Mouse (Mus musculus): ENCODE measurements at regions not wholly inside any gene's neighbourhood (a gene's known extent, or its start where the extent isn't known, plus 50 kb on each side); places are given as distances from the start of the nearest gene placed in this dataset.
"Not testable (repeated sequence)": the region's sequence is repeated elsewhere in the genome, so short reads cannot be mapped to it uniquely, and the experiment has no call there.

DNA sequence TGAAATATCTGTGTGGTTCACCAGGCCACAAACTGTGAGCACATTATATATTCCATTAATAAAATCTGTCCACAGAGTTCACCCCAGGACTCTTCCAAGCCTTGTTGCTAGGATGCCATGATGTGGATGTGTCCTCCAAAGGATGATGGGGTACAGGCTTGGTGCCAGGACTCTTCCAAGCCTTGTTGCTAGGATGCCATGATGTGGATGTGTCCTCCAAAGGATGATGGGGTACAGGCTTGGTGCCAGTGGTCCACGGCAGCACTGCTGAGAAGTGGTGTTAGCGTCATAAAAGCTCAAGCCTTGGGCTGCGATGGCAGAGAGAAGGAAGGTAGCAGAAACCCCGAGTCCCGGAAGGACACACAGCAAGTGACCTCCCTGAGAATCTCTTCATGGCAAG lies 153.4 kb downstream of the Srek1 start:
- DNase-seq (ENCODE audit: low spot score), result not testable (repeated sequence)

DNA sequence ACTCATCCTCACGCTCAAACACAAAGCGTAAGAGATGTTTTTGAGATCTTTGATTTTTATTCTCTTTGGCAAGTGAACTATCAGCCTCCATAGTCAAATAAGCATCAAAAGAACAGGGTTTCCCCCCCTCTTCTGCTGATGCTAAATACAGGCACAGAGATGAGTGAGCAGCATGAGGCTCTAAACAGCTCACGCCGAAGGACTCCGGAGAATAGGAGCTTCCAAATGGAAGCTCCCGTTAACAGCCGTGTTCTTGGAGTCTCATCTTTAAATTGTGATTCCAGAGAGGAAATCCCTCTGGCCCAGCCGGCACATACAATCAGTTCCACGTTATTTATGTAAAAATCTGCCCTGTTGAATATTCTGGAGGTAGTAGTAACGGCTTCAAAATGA lies 161.1 kb downstream of the Srek1 start:
- DNase-seq (ENCODE audit: low spot score), result no peak

DNA sequence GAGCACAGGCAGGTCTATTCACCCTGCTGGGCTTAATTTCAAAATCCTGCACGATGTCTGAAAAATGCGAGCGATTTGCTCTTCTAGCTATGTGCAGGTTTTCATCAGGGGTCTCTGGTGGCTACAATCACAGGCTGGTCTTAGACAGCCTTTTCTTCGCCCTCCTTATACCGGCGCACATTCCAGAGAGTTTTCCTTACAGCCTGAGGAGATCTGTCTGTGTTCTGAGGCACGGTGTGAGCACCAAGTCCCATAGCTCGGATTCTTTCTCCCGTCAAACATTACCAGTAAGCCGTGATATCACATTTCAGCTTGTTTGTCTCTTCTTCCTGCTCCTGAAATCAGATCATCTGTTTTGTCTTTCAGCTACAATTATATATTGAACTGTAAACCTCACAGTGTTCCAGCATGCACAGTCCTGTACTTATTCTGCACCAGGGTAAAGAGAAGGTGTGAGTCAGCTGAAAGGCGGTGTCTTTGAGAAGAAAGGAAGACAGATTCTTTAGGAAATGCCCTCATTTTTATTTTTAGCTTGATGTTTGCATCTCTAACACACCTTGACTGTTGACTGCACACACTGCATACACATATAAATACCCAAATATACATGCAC lies 161.6 kb downstream of the Srek1 start:
- DNase-seq (ENCODE audit: low spot score), result no peak

DNA sequence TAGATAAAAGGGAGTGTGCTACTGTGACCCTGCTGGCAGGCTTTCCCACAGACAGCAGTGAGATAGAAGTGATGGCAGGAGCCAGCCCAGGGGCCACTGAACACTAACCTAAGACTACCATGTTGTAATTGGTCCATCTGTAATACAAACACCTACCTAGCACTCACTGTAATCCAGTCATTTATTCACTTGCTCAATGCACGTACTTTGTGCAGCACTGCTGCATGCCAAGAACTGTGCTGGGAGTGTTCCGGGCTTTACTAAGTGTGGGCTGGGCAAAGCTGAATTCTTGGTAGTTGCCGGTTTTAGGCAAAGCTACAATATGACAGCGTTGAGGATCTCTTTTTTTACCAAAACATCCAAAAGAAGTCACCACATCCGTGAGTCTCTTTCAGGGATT lies 172.1 kb downstream of the Srek1 start:
- no peak for DNase-seq (ENCODE audit: low spot score)

DNA sequence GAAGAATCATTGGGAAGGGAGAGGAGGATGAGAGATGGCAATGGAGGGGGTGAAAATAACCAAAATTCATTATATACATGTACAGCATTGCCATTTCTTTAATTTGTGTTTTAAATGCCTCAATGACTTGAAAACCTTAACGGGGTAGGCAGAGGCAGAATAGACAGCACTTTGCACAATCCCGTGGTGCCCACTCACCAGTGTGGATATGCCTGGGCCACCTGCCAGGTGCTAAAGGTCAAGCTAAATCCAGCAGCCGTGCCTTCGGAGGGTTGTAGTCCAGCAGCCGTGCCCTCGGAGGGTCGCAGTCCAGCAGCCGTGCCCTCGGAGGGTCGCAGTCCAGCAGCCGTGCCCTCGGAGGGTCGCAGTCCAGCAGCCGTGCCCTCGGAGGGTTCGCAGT lies 182.0 kb downstream of the Srek1 start:
- DNase-seq (ENCODE audit: low spot score), result no peak

DNA sequence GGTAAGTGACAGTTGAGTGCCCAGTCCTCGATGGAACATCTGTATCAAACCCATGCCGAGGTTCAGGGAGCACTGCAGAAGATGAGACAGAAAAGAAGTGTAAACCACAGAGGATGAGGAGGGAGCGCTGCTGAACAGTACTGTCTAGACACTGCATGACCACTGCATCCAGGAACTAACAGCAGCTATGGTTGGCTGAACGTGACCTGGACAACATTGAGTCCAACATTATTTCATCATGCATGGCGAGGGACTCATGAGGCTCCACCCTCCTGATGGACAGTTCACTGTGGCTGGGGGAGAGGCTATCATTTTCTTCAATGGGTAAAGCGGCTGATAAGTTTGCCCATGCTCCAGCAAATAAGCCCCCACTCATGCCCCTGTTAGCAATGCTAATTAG lies 182.5 kb downstream of the Srek1 start:
- DNase-seq (ENCODE audit: low spot score), result no peak

DNA sequence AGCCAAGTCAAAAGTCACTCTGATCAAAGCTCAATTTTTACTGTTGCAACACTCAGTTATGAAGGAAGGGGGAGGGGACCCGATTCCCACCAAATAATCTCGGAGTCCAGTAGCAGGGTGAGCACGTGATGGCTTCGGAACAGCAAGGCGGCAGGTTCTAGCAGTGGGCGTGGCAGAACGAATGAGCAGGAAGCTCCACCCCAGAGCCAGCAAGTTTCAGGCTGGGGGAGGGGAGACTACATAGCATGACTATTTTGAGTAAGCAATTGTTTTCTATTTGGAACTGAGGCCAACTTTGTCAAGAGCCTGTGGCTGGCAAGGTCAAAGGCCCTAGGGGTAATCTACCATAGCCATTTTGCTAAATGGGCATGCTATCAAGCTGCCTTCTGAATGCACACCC lies 183.0 kb downstream of the Srek1 start:
- DNase-seq (ENCODE audit: low spot score), result not testable (repeated sequence)

DNA sequence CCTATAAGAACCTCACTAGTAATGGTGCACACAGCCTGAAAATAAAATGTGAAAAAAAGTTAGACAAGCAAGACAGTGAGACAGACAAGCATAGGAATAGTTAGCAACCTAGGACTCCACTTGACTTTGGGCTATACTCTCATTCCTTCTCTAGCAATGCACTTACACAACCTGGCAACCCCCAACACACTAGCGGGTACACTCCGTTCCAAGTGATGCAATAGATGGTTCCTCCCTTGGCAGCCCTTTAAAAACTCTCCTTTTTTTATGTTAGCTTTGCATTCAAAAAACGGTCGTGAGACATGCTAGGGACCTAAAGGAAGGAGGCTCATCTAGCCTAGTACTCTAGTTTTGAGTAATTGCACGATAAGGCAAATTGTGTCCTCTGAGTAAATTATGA lies 184.8 kb downstream of the Srek1 start:
- DNase-seq (ENCODE audit: low spot score), result no peak

DNA sequence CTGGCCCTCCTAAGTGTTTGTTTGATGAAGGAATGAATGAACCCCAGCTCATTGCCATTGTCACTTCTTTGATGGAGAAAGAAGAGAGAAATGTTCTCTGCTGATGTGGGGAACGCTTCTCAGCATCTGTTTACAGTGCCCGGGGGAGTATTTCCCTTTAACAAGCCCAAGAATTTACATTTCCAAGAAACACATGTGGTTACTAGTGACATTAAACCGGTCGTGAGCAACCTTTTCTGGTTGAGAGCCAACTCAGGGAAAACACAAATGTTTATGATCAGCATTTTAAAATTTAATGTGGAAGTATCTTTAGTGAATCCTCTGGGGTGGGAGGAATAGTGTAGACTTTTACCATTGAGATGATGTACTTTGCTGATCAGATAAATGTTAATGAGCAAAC lies 197.6 kb downstream of the Srek1 start:
- no peak for DNase-seq (ENCODE audit: low spot score)

DNA sequence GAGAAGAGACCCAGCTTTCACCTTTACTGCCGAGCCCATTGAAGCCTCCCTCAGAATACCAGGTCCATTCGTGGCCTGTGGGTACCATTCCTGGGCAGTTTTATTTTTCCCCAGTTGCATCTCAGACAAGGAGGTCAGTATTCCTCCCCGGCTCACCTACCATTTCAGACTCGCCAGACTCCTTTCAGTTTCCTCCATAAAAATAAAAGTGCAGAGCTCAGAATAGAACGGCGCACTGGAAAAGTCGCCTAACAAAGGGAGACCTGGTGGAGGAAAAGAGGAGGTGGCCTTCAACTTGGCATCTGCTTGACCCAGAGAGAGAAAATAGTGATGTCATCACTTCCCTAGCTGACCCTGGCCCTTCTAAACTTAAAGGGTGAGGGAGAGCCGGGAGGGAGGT lies 209.7 kb downstream of the Srek1 start:
- no peak for DNase-seq (ENCODE audit: low spot score)

DNA sequence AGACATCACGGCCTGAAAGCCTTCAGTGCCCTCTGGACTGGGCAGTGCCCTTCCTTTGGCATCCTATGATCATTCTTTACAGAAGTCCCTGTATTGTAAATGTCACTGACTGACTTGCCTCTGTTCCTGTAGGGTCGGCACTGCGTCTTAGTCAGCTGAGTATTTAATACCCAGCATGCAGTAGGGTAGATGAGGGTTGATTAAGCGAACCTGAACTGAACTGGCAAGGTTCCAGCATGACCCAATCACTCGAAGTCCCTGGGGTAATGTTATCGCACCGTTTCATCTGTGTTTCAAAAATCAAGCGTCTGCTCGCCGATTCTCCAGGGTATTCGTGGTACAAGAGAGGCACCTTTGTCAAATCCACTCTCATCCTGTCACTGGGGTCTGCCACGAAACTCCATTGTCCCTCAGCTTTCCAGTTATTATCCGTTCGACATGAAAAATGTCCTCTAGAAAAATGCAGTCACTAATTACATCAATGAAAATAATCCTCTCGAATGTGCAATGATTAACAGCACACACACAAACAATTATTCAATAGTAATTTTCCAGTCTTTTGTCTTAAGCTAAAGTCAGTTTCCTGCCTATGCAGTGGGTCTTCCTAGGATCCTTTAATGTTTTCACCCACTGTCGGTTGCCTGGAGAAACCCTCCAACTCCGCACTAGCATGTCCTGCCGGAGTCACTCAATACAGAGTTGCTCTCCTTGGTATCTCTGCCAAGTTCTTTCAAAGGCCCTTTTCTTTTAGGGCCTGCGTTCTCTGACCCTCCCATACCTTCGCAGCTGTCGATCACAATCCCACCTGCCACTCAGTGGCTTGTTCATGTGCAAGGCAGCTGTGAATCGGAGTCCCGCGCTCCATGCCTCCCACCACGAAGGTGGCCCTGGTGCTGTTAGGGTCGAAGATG lies 212.4 kb downstream of the Srek1 start:
- no peak for DNase-seq (ENCODE audit: low spot score)

DNA sequence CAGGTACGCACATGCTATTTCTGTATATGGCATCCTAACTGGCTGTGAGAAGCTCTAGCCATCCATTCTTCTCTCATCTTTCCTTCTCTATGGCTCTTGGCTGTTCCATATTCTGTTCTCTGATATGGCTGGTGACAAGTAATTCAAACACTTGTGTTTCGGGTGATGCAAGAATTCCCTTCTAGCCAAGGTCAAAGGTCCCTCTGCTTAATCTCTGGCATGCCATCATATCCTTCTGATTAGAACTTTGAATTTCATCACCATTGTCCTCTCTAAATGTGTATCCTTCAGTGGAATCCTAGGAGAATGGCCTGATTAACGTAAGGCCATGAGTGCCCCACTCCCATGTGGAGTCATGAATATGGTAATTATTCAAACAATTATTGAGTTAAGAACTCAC lies 215.5 kb downstream of the Srek1 start:
- DNase-seq (ENCODE audit: low spot score), result no peak

DNA sequence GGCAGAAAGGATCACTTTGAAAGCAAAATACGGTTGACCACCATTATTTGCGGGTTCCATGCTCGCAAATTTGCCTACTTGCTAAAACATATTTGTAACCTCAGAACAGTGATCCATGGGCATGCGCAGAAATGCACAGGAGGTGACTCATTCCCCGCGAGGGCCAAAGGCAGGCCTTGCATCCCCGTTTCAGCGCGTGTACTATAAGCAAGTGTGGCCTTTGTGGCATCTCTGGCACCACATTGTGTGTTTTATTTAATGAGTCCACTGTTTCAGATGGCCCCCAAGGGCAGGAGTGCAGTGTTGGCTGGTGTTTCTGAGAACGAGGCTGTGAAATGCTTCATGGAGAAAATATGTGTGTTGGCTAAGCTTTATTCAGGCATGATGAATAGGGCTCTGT lies 205.3 kb upstream of the Mast4 start:
- DNase-seq (ENCODE audit: low spot score), result peak; percentile 19

DNA sequence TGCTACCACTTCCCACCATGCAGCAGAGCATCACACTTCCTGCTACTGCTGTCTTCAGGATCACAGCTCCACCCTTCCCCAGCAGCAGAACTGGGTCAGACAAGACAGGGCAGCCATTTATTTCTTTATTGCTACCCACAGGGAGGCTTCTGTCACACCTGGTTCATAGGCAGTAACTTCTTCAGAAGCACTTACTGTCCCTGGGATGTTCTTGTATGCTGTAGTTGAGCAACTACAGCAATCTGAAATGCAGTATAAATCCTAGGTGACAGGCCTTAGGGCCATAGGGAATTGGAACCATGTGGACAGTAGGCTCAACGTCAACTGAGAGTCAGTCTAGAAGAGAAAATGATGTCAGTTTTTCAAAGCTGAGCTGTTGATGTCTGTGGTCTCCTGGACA lies 179.5 kb upstream of the Mast4 start:
- no peak for DNase-seq (ENCODE audit: low spot score)

DNA sequence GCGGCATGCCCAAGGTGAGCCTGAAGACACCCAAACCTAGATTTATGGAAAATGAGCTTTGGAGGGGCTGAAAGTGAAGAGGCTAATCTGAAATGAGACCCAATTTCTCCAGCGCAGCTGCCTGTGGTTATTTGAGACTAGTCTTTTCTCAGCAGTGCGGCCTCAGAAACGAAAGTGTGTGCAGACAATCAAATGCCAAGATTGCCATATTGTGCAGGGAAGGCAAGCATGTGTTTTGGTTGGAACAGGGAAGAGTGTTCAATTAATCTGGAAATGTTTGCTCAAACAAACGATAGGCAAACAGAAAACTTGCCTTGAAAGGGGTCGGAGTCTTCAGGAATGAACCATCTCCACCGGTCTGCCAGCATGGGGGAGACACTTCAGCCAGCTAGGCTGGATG lies 178.2 kb upstream of the Mast4 start:
- no peak for DNase-seq (ENCODE audit: low spot score)

DNA sequence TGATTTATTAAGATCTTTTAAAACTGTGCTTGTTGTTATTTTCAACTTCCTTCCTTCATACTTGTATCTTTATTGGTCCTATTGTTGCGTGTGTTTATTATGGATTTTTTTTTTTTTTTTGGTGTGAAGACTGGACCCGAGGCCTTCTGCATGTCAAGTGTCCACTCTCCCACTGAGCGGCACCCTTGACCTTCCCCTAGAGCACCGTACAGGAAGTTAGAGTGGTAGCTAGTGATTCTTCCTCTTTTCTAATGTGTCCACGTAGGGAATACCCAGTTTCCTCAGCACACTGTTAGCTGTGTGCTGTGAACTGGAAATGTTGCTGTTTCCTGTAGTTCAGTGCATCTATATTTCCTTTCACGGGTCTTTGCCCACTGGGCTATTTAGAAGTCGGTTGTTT lies 170.7 kb upstream of the Mast4 start:
- DNase-seq (ENCODE audit: low spot score), result no peak

DNA sequence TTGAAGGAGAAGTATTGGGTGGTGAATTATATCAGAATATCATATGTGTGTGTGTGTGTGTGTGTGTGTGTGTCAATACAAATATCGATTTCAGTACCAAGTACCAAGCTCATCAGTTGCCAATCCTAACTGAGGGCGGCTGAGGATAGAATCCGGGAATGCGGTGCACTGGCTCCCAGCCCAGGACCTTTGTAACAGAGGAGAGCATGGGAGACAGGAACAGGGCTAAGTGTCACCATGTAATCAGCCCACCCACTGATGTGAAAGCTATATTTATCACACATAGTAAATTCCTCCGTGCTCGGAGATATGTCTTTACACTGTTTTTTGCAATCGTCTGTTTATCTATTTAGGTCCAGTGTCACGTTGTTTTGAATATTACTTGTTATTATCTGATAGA lies 165.1 kb upstream of the Mast4 start:
- DNase-seq (ENCODE audit: low spot score), result no peak

DNA sequence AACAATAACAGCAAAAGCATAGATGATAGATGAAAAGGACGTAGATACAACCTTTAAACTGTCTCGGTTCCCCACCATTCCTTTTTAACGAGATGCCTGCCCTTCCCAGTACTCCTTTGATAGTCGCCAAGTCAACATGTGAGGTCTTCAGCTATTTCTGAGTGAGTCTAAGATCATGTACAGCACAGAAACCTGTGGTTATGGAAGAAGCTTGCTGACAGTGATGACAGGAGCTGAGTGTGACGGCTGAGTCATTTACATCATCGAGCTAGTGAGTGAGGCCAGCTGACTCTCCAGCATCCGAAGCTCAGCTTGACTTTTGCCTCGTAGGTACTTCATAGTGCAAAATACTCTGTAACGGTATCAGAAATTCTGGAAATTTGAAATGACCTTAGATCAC lies 160.1 kb upstream of the Mast4 start:
- no peak for DNase-seq (ENCODE audit: low spot score)

DNA sequence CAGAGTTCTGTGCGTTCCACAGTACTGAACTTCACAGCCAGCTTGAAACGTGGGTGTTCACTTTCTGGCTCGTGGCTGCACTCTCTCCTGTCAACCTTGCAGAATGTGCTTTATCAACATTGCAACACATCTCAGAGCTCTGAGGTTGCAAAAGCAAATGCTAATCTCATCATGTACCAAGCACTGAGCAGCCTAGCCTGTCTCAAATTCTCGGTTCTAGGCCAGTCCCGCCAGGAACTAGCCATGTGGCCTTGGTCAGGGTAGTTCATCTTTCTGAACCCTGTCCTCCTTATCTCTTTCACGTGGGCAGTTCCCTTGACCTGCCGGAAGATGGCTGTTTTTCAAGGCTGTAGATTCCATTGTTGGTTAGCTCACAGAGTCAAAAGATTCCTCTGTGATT lies 159.3 kb upstream of the Mast4 start:
- DNase-seq (ENCODE audit: low spot score), result peak; percentile 4

DNA sequence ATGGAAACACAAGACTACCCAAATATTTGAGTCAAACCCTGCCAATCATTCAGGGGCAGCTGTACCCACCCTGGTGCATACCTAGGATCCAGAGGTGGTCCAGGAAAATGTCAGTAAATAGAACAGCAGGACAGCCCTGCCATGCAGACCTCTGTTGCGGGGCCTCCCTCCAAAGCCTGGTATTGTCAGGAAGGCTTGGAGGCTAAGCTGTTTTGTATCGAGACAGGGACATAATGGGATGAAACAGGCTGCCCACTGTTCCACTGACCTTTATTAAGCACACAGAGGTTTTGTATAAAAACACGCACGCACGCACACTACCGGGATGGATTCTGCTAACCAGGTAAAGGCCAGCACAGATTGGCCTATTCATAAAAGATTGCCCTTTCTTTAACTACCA lies 155.8 kb upstream of the Mast4 start:
- no peak for DNase-seq (ENCODE audit: low spot score)

DNA sequence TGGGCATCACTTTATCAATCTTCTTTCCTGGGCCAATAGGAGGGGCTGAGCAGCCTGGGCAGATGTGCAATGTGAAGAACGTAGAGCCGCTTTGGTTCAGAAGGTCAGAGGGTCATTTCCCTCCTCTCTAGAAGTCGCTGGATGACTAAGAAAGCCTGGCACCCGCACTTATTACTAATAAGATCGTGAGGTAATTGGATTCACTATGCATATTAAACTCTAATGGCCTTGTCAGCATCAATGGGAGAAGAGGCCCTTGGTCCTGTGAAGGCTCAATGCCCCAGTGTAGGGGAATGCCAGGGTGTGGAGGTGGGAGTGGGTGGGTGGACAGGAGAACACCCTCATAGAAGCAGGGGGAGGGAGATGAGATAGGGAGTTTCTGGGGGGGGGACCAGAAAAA lies 149.8 kb upstream of the Mast4 start:
- no peak for DNase-seq (ENCODE audit: low spot score)

DNA sequence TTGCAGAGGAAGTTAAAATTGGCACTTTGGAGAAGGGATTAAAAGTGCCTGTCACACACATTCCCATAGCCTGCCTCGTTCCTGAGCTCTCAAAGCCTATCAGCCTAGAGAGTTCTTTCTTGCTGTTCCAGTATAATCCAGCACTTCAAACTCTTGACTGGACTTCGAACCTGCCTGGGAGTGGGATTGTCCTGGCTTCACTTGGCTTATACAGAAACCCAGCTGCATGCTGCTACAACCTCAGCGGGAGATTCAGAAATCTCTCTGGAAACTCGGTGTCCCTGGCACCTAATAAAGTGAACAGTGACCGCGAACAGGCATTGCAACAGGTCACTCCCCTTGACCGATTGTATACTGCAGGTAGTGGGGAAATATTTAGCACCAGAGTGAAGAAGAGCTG lies 149.1 kb upstream of the Mast4 start:
- no peak for DNase-seq (ENCODE audit: low spot score)

DNA sequence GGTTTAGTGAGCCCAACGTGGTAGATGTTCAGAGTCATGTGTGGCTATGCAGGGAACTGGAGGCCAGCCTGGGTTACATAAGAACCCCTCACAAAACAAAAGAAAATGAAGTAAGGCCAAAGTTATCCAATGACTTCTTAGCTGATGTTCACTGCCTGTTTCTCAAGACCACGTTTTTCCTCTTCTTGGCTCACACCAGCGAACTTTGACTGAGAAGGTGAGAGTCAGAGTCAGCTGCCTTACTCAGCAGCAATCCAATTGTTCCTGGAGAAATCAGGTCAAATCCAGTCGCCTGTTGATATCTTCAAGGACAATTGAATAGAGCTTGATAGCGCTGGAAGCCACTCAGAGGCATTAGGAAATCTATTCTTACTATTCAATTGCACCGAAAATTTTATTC lies 142.0 kb upstream of the Mast4 start:
- no peak for DNase-seq (ENCODE audit: low spot score)

DNA sequence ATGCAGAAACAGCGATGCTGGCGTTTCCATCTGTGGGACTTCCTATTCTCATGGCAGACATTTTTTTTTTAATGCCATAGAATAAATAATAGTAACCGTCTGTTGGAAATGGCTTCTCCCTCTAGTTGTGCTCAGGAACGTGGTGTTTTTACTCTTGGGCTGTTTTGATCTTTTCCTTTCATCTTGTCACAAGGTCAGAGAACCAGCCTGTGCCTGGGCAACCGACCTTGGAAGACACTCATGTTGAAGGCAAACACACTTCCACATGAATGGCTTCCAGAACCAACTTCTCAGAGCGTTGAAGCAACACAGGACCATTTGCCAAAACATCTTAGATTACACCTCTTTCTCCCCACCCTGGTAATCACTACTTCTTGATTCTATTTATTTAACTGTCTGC lies 137.9 kb upstream of the Mast4 start:
- DNase-seq (ENCODE audit: low spot score), result no peak
